In genomic region chr7:44998501-44998955, GRCm38 (mm10) we compare ENCODE assay signal across 7 mouse cellular contexts. TPM values are rescaled to one million over a fixed set of nuclear protein-coding genes. Genes with fewer than 3 reads are reported as not detected.
DNase-seq lines count a peak whose midpoint lies in the region; ATAC-seq and TF ChIP-seq lines count a peak whose summit lies in the region.

Gene Bcl2l12, minus strand, starts transcription at chr7:44998712.

- TF ChIP-seq EP300 in ES-Bruce4 (IDR thresholded peaks at IDR 0.05; ENCODE audit: insufficient read depth, low read depth, low read length): no peak
- TF ChIP-seq EP300 in stomach, postnatal 0 days (optimal IDR thresholded peaks at IDR 0.05): no peak

- peak within 1 kb of the TSS; percentile 57 for H3K9ac ChIP-seq in ES-Bruce4 (ENCODE audit: low read depth, poor library complexity, severe bottlenecking)
- H3K9ac ChIP-seq in stomach, postnatal 0 days (ENCODE audit: low read length): peak within 1 kb of the TSS; percentile 84

- WGBS in stomach, postnatal 0 days: 1% methylated on average over 18 of the region's 18 CpGs

- H3K27ac ChIP-seq in ES-Bruce4 (ENCODE audit: insufficient read depth, low read length): peak within 1 kb of the TSS; percentile 27; the same call in 1 of the 2 replicates
- H3K27ac ChIP-seq in stomach, postnatal 0 days (replicated peaks): peak within 1 kb of the TSS; percentile 95

- no peak for TF ChIP-seq CTCF in ES-Bruce4 (IDR thresholded peaks at IDR 0.05; ENCODE audit: low read depth, low read length)
- TF ChIP-seq CTCF in stomach, postnatal 0 days (IDR thresholded peaks at IDR 0.05; ENCODE audit: low read depth): no peak

- peak within 1 kb of the TSS; percentile 92 for H3K4me3 ChIP-seq in ES-Bruce4 (ENCODE audit: low read depth, low read length)
- H3K4me3 ChIP-seq in stomach, postnatal 0 days (ENCODE audit: low read depth, low read length): peak within 1 kb of the TSS; percentile 67

- no peaks in the 10 kb centered on the region for H3K4me1 ChIP-seq in ES-Bruce4 (ENCODE audit: control insufficient read depth, insufficient read depth, low read length)
- H3K4me1 ChIP-seq in stomach, postnatal 0 days (replicated peaks; ENCODE audit: control insufficient read depth, insufficient read depth): peaks cover 8% of the 10 kb centered on the region

- intact Hi-C loops in heart, postnatal 10 days (cut with DNase I): loop anchor here (2.0 kb wide), 1 partner anchor 16 kb away; no protein-coding TSS in a partner anchor

- peak within 1 kb of the TSS; percentile 79 for H3K4me2 ChIP-seq in stomach, postnatal 0 days (replicated peaks; ENCODE audit: low read depth)

- H3K27me3 ChIP-seq in ES-Bruce4 (ENCODE audit: control insufficient read depth, insufficient read depth, low read length, poor library complexity, severe bottlenecking): no peaks in the 10 kb centered on the region
- no peaks in the 10 kb centered on the region for H3K27me3 ChIP-seq in stomach, postnatal 0 days (ENCODE audit: control insufficient read depth, insufficient read depth, low read length)

- DNase-seq in adrenal gland, adult 2 months: peak; percentile 84
- peak; percentile 56 to 75 for DNase-seq in heart, postnatal 10 days
- peak; percentile 82 to 91 for DNase-seq in kidney, postnatal 25 days
- peak; percentile 73 for DNase-seq in stomach, postnatal 0 days (ENCODE audit: low spot score)

- no peaks in the 10 kb centered on the region for H3K9me3 ChIP-seq in ES-Bruce4 (replicated peaks; ENCODE audit: control insufficient read depth, insufficient read depth, low read length, poor library complexity, severe bottlenecking)
- no peaks in the 10 kb centered on the region for H3K9me3 ChIP-seq in stomach, postnatal 0 days (ENCODE audit: control insufficient read depth, low read length)

- peaks cover 21% of the 10 kb centered on the region for H3K36me3 ChIP-seq in ES-Bruce4 (ENCODE audit: control insufficient read depth, insufficient read depth, low read length, poor library complexity, severe bottlenecking)
- H3K36me3 ChIP-seq in stomach, postnatal 0 days (ENCODE audit: control insufficient read depth, insufficient read depth, low read length): peaks cover 22% of the 10 kb centered on the region

- peak; percentile 48 for ATAC-seq in erythroid progenitor cell, adult 5-6 weeks (replicated peaks; ENCODE audit: low FRiP score, poor library complexity, severe bottlenecking)
- ATAC-seq in megakaryocyte progenitor cell, adult 5-6 weeks (replicated peaks; ENCODE audit: poor library complexity): peak; percentile 30
- peak; percentile 9; the same call in 1 of the 2 replicates for ATAC-seq in stomach, postnatal 0 days (ENCODE audit: low FRiP score, low TSS enrichment)

- no peak for TF ChIP-seq POLR2A in ES-Bruce4 (IDR thresholded peaks at IDR 0.05; ENCODE audit: insufficient read depth, low read length)

RNA-seq across cellular contexts. Expression of gene Bcl2l12, which starts in this region (rescaled TPM):
- polyA plus RNA-seq in ES-Bruce4 (2011; ENCODE audit: insufficient read depth, insufficient read length, low read depth, missing spikeins): 41.9 and 46.8 TPM in 2 replicates
- 10 to 100 TPM; 20.1 to 20.3 TPM for total RNA-seq in adrenal gland, adult 2 months (2021)
- polyA plus RNA-seq in adrenal gland, adult 2 months (2012; rRNA removed): 40.4 and 50.3 TPM in 2 replicates
- total RNA-seq in erythroid progenitor cell, adult 5-6 weeks (2015; ENCODE audit: low replicate concordance): 6.3 and 10.1 TPM in 2 replicates
- 3.6 and 8.7 TPM in 2 replicates for total RNA-seq in erythroid progenitor cell, adult 5-6 weeks (2017; ENCODE audit: low replicate concordance)
- total RNA-seq in heart, postnatal 10 days (2021): 10 to 100 TPM; 14.5 to 15.9 TPM
- total RNA-seq in megakaryocyte progenitor cell, adult 5-6 weeks (2015): 22.6 and 25.9 TPM in 2 replicates
- total RNA-seq in megakaryocyte progenitor cell, adult 5-6 weeks (2017): 26.2 and 28.0 TPM in 2 replicates
- 23.0 and 23.4 TPM in 2 replicates for polyA plus RNA-seq in stomach, postnatal 0 days (2015; fragmentation: Nextera tagmentation; extraction: Ambion mirVana)

Comparison
In these comparisons a context has a peak if more than half of its experiments do, and no peak if none do; other contexts are left out.
1. Peak in every context shown above with its lines: DNase-seq, ATAC-seq, H3K4me3 ChIP-seq and H3K27ac ChIP-seq.